ENCODE assay signal across 25 mouse cellular contexts in genomic region chr12:79941828-79942227, GRCm38 (mm10).
DNase-seq lines count a peak whose midpoint lies in the region; ATAC-seq and TF ChIP-seq lines count a peak whose summit lies in the region.
"Had no signal": no experiment of that assay in that cellular context is flagged by ENCODE, and none has a peak within 500 bp of the region (broad histone marks: within the 10 kb centered on the region; RNA-seq: fewer than 3 reads in every experiment).

No protein-coding gene starts in this region.

- DNase-seq in gastrocnemius, adult 2 months, result no peak
- no peak for DNase-seq in gastrocnemius, adult 8-10 months (ENCODE audit: low spot score in 2 of 2)
- peak; percentile 39 for DNase-seq in liver, adult 2 months (ENCODE audit: extremely low read depth, low read depth, low spot score)
- no peak for DNase-seq in liver
- DNase-seq in embryonic facial prominence, embryonic 14.5 days (ENCODE audit: low spot score), result no peak
- DNase-seq in yolk sac, embryonic 10.5 days (ENCODE audit: low spot score), result peak; percentile 60
- DNase-seq in neural tube, embryonic 10.5 days (ENCODE audit: extremely low spot score, low spot score), result no peak
- DNase-seq in layer of hippocampus, adult 8-10 months (ENCODE audit: low spot score in 2 of 2), result no peak
- DNase-seq: adrenal gland, postnatal 36 days; cerebellum, adult 9-11 months; kidney, adult 2 months; layer of hippocampus, adult 9-11 months; thymus, adult 18-20 months; thymus, postnatal 4 days had no signal

- H3K4me3 ChIP-seq in gastrocnemius, adult 2 months, result no peak overlapping the region
- no peak overlapping the region for H3K4me3 ChIP-seq in liver, adult 2 months (ENCODE audit: insufficient read depth, low read depth, low read length)
- no peak overlapping the region for H3K4me3 ChIP-seq in embryonic facial prominence, embryonic 14.5 days (ENCODE audit: low read depth, low read length)
- H3K4me3 ChIP-seq: erythroblast, embryonic 14.5 days; heart, embryonic 12.5 days; hindbrain, embryonic 13.5 days; left cerebral cortex, adult 2 months; liver, embryonic 15.5 days; midbrain, embryonic 10.5 days; neural tube, embryonic 15.5 days had no signal

- no peaks in the 10 kb centered on the region for H3K27me3 ChIP-seq in liver, adult 2 months (ENCODE audit: control insufficient read depth, insufficient read depth, low read length)
- H3K27me3 ChIP-seq in embryonic facial prominence, embryonic 14.5 days (replicated peaks; ENCODE audit: control insufficient read depth, insufficient read depth, low read length), result no peaks in the 10 kb centered on the region
- H3K27me3 ChIP-seq: heart, embryonic 12.5 days; hindbrain, embryonic 13.5 days; liver, embryonic 15.5 days; neural tube, embryonic 15.5 days had no signal

- no peak for TF ChIP-seq CTCF in gastrocnemius, adult 2 months (IDR thresholded peaks at IDR 0.05)
- no peak for TF ChIP-seq CTCF in liver, adult 2 months (IDR thresholded peaks at IDR 0.05; ENCODE audit: low read depth, low read length)

- no peaks in the 10 kb centered on the region for H3K9me3 ChIP-seq in embryonic facial prominence, embryonic 14.5 days (ENCODE audit: control insufficient read depth, low read length)
- H3K9me3 ChIP-seq: heart, embryonic 12.5 days; hindbrain, embryonic 13.5 days; liver, embryonic 15.5 days; midbrain, embryonic 10.5 days; neural tube, embryonic 15.5 days had no signal

- intact Hi-C loops in gastrocnemius, adult 2 months (cut with DNase I), result no loop called here

- TF ChIP-seq POLR2A in liver, adult 2 months (IDR thresholded peaks at IDR 0.05; ENCODE audit: extremely low read depth, insufficient read depth, low read length), result no peak

- no peak overlapping the region for H3K4me2 ChIP-seq in embryonic facial prominence, embryonic 14.5 days (ENCODE audit: low read depth, low read length)
- H3K4me2 ChIP-seq: heart, embryonic 12.5 days; hindbrain, embryonic 13.5 days; liver, embryonic 15.5 days; neural tube, embryonic 15.5 days had no signal

- H3K4me1 ChIP-seq in liver, adult 2 months (ENCODE audit: control insufficient read depth, insufficient read depth, low read length), result peaks cover 7% of the 10 kb centered on the region
- H3K4me1 ChIP-seq in embryonic facial prominence, embryonic 14.5 days (ENCODE audit: control insufficient read depth, insufficient read depth, low read length), result peaks cover 46% of the 10 kb centered on the region

- H3K9ac ChIP-seq in liver, adult 2 months (ENCODE audit: low read depth, low read length), result no peak overlapping the region
- H3K9ac ChIP-seq in embryonic facial prominence, embryonic 14.5 days (ENCODE audit: low read depth, low read length), result no peak overlapping the region
- H3K9ac ChIP-seq: heart, embryonic 12.5 days; hindbrain, embryonic 13.5 days; liver, embryonic 15.5 days; neural tube, embryonic 15.5 days had no signal

- WGBS in liver, adult 2 months, result 42% methylated on average over 3 of the region's 3 CpGs
- 31% methylated on average over 3 of the region's 3 CpGs for WGBS in embryonic facial prominence, embryonic 14.5 days

- H3K36me3 ChIP-seq in liver, adult 2 months (ENCODE audit: control insufficient read depth, insufficient read depth, low read length), result no peaks in the 10 kb centered on the region
- no peaks in the 10 kb centered on the region for H3K36me3 ChIP-seq in embryonic facial prominence, embryonic 14.5 days (ENCODE audit: control insufficient read depth, insufficient read depth, low read length)
- H3K36me3 ChIP-seq: heart, embryonic 12.5 days; hindbrain, embryonic 13.5 days; liver, embryonic 15.5 days; midbrain, embryonic 10.5 days; neural tube, embryonic 15.5 days had no signal

- H3K79me2 ChIP-seq in liver, adult 2 months (ENCODE audit: control insufficient read depth, insufficient read depth, low read length), result no peaks in the 10 kb centered on the region

- H3K27ac ChIP-seq in gastrocnemius, adult 2 months, result peak overlapping the region; percentile 79
- no peak overlapping the region for H3K27ac ChIP-seq in liver, adult 2 months (replicated peaks; ENCODE audit: insufficient read depth, low read depth, low read length)
- 0 out of 2 replicates have a peak overlapping the region, but pooled peaks have one; percentile 49 for H3K27ac ChIP-seq in embryonic facial prominence, embryonic 14.5 days (replicated peaks; ENCODE audit: low read depth, low read length)
- H3K27ac ChIP-seq: hindbrain, embryonic 13.5 days; left cerebral cortex, adult 2 months; liver, embryonic 15.5 days; macrophage; neural tube, embryonic 15.5 days had no signal

- no peak for ATAC-seq in embryonic facial prominence, embryonic 14.5 days (ENCODE audit: low read depth)
- ATAC-seq: forebrain, embryonic 14.5 days; lung, postnatal 0 days; midbrain, embryonic 16.5 days had no signal

Comparison
In these comparisons a context has a peak if more than half of its experiments do, and no peak if none do; other contexts are left out.
1. DNase-seq: peak in liver, adult 2 months (single experiment) and yolk sac, embryonic 10.5 days (single experiment); none in gastrocnemius, adult 2 months (single experiment), gastrocnemius, adult 8-10 months (0 of 2), liver (single experiment), embryonic facial prominence, embryonic 14.5 days (single experiment), neural tube, embryonic 10.5 days (single experiment) and layer of hippocampus, adult 8-10 months (0 of 2).